Mouse (Mus musculus) erythroid progenitor cell, adult 5-6 weeks (primary cell): ENCODE measurements at regions not wholly inside any gene's neighbourhood (a gene's known extent, or its start where the extent isn't known, plus 50 kb on each side); places are given as distances from the start of the nearest gene placed in this dataset.

Source experiments
- ATAC-seq: replicated peaks from 2 replicates; pipeline ENCODE4 v1.8.0; 2016; ENCODE audit warnings: moderate number of reproducible peaks, mild to moderate bottlenecking, moderate TSS enrichment, inconsistent platforms; ENCODE audit not compliant: poor library complexity, low FRiP score, severe bottlenecking

DNA sequence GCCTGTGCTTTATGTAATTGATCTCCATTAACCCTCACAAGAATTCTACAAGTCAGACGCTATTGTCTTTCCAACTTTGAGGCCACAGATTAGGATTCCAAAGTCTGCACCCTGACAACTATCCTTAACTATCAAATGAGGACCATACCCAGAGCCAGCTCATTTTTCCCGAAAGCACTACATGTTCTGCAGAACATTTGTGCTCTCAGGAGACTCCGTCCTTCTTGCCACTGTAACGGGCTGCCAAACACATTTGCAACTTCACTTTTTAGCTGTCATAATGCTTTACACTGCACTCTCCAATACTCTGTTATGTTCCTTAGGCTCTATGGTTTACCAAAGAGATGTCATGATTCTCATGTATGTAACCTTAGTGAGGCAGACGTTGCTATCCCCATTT lies 350.7 kb downstream of the Mtx2 start:
- no peak for ATAC-seq

DNA sequence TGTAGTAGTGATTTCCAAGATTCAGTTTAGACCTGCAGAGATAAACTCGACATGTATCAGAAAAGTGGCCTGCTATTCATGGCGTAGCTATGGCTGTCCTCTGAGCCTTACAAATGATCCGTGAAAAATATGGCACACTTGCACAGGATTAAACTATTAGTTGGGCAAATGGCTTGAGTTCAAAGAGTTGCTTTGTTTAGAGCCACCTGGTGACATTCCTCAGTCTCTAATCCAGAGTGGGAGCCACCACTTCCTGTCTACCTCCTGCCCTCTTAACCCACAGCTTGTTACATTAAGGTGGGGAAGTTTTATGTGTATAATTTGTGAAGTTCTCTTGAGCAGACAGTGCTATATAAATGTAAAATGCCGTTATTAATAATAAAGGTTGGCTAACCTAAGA lies 357.7 kb downstream of the Mtx2 start:
- no peak for ATAC-seq

- no peak for ATAC-seq
Observed at GRCm38 (mm10) chr2:75202587-75203220, 377.1 kb downstream of the Mtx2 start.

DNA sequence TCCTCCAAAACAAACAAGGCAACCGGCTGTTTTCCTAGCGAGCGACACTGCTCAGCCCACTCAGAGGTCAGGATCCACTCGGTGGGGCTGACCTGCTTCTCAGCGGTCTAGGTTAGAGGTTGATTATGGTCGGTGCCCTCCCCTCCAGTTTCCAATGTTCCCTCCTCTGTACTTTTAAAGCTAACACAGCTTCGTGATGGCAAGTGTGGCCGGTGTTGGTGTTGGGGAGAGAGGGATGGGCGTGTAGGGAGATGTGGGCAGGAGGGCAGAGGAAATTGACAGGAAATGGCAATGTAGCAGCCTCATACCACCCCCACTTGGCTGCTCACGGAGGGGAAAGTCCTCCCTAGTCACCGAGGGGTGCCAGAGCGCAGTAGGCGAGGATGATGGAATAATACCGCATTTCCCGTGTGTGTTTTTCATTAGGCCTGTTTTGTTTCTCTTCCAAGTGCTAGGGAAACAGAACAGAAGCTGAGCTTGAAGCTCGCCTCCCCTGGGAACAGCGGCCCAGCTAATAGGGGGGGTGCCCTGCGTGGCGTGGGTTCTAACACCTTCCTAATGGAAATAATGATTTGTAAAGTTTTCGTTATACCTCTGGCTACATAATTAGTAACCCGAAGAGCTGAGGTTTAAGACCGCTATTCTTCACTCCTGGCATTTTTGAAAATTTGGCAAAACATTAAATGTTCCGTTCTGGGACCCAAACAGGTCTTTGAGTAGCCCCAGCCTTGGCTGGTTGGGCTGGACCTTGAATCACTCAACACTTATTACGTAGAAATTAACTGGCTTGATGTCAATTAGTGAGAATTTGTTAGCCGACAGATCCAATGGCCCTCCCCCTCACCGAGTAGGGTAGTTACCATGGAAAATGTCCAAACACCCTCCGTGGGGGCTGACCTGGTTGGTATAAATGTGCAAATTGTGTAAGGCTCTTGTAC lies 383.5 kb downstream of the Mtx2 start:
- ATAC-seq = no peak

DNA sequence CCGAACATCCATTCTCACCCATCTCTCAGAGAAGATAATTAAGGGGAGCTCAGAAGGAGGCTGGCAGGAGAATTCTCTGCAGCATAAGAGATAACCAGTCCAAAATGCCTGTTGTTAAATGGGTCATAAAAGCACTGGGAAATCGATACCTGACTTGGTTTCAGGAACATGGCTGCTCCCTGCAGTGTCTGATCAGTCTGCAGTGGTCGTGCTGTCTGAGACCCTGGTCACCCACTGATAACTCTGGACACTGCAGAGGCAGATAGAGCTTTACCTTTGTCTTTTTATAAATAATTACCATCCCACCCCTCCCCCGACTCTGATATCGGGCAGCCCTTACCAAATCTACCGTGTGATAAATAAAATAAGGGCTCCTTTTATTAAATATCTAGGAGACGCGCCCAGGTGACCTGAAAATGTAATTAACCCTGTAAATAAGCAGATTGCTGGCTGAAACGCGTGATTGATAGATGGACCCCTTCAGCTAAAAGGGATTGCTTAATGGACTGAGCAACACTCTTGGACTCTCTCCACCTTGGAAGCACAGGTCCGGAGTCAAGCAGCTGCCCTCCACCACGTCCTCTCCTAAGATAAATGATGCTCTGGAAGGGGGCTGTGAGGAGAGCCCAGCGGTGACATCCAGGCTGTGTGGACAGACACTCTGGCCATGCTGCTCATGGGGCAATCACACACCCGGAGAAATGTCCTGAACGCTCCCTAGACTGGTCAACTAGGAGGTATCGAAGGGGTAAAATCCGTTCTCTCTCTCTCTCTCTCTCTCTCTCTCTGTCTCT lies 384.4 kb downstream of the Mtx2 start:
- no peak for ATAC-seq

GRCm38 (mm10) chr2:75216931-75217330 lies 391.3 kb downstream of the Mtx2 start:
- no peak for ATAC-seq

DNA sequence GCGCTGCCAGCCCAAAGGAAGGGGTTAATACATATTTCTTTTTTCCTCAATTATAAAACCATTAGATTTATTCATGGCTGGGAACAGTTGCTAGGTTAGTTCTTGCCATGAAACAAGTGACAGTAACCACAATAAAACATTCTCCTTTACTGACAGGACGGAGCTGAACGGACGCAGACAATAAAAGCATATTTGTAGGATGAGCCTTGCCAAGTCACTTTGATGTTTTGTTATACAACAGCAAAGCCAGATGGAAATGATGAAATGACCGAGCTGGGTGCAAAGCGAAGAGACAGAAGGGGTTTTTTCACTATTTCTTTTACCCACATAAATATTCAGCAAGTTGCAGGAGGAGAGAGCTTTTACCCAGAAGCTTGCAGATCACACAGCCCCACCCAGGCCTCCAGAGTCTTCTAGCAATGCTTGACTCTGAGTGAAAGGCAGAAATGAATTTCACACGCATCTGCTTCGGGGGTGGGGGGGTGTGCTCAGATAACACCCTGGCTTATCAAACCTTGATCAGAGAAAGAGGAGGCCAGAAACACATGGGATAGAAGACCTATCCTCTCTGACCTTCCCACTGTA lies 395.3 kb downstream of the Mtx2 start:
- no peak for ATAC-seq

- ATAC-seq = no peak
Observed at GRCm38 (mm10) chr2:75224443-75224842, 398.8 kb downstream of the Mtx2 start.

DNA sequence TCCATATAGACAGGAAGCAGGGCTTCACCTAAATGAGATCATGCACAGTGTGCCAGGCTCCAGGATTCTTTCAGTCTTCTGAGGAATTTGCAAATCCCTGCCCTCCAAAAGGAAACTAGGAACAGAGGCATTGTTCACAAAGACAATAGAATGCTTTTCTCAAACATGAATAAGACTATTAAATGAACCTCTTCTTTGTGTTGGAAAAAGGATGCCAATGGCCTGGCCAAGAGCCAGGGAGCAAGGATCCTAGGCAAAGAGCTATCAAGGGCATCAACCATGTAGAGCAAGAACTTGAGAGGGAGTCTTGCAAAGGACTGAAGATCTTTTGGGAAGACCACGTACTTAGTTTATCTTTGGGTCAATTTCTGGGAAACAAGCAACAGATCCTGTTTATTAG lies 415.4 kb downstream of the Mtx2 start:
- no peak for ATAC-seq

- ATAC-seq = no peak
Observed at GRCm38 (mm10) chr2:75244311-75245033, 414.6 kb upstream of the Hnrnpa3 start.

GRCm38 (mm10) chr2:75245256-75245655 lies 413.8 kb upstream of the Hnrnpa3 start:
- no peak for ATAC-seq

- ATAC-seq = no peak
Observed at GRCm38 (mm10) chr2:75245662-75246061, 413.4 kb upstream of the Hnrnpa3 start.

DNA sequence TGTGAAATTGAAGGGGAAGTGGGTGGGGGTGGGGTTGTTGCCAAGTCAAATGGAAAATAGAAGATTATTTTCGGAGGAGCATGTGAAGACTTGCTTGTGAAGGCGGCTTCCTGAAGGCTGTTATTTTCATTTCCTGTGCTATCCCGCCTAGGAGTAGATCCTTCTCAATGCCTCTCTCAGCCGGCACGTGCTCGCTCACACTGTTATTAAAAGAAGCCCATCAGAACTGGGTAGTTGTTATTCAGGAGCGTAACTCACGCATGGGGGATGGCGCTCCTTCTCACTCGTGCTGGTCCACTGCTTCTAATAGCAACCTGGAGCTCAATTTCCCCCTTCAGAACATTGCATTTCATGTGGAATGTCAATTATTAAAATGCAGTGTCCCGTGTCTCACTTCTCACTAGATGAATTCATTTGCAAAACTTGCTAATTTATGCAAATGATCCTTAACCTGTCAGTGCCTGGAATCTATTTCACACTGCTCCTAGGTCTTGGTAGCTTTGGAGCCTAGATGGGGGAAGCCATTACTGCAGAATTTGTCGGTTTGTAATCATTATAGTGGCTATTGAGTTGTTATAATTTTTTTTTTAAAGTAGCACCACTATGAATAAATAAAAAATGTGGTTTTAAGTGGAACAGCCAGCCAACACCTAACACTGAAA lies 412.8 kb upstream of the Hnrnpa3 start:
- ATAC-seq = no peak

GRCm38 (mm10) chr2:75248251-75248650 lies 410.8 kb upstream of the Hnrnpa3 start:
- no peak for ATAC-seq

GRCm38 (mm10) chr2:75250507-75250906 lies 408.6 kb upstream of the Hnrnpa3 start:
- no peak for ATAC-seq

DNA sequence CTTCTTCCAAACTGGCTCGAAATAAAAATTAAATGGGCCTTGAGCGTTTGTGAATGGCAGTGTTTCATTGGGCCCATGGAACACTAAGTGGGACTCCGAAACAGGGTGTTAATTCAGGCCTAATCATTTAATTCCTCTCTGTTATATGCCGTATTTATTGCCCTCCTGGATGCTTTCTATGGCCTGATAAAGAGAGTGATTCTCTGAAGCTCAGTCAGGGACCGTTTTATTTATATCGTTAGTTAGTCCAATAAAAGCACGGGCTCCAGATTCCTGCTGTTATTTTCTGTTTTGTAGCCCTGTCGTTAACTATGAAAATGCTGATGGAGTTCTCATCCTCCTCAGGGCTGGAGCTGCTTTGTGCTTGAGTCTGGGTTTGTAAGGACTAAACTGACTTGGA lies 406.2 kb upstream of the Hnrnpa3 start:
- no peak for ATAC-seq

GRCm38 (mm10) chr2:75265218-75265617 lies 393.8 kb upstream of the Hnrnpa3 start:
- no peak for ATAC-seq

DNA sequence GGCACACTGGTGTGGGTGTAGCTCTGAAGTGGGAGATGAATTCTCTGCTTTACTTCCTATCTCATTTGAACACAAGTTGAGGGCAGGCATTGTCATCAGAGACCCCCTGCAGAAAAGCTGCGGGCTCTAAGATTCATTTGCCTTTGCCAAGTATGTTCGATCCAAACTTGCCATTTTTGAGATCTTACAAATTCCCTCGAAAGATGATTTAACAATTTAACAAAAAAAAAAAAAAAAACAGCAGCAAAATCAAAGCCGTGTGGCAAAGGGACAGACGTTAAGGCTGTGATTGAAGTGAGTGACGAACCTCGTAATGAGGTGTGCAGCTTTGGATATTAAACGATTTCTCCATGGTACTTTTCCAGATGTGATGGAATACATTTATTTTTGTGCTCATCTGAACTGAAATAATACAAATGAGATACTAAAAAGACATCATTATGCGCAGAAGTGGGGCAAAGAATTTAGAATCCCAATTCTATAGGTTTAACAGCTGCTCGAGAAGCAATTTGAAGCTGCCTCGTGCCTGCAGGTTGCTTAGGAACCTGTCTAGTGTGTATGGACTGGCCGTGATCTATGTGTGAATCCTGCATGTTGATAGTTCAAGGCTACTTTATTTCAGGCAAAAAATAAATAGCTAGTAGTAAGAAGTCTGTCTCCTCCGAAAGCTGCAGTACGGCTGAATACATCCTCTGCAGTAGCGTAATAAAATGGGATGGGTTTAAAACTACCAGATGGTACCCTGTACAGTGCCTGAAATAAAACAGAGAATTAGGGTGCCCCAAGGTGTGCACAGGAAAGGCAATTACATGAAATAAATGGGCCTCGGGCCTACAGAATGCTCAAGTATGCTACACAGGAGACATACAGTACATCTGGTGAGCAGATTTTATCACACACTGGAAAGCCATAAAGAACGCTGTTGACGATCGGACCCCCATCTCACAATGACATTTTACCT lies 393.0 kb upstream of the Hnrnpa3 start:
- no peak for ATAC-seq
